Mouse (Mus musculus): ENCODE measurements around the gene Nphp1.

The Nphp1 gene

DNA sequence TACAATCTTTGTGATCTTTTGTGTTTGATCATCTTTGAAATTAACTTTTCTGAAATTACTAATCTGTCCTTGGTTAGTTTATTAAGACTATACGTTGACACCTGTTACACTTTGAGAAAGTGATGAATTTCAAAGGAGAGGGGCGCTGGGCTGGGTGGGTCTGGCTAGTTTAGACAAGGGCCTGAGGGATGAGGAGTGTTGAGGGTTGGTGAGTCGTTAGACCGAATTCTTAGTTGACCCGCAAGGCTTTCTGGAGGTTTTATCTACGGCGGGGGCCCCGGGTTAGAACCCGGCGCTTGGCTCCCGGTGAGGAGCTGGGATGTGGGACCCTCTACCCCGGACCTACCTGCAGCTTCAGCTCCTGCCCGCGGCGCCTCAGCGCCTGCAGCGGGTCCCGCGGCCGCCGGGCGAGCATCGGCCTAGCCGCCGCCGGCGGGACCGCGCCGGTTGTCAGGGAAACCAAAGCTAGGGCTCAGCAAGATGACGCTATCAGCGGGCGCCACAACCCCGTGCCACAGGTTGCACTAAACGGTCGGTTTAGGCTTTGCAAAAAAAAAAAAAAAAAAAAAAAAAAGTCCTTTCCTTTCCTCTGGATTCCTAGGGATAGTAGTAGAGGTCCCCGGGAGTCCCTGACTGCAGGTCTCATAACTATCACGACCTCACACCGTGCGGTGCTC lies at the start of gene Nphp1:
Gene Nphp1 (minus strand): TSS at position 458 of the 677 bp plus-strand sequence.
- DNase-seq (ENCODE audit: low read depth, low spot score) = peak; percentile 91

GRCm38 (mm10) chr2:127832833-127833190 lies 44.1 kb upstream of the Nphp1 start:
- peak; percentile 60 for DNase-seq (ENCODE audit: low read depth, low spot score)

- DNase-seq (ENCODE audit: low read depth, low spot score) = no peak
These were observed 43.6 kb upstream of the Nphp1 start for GRCm38 (mm10) chr2:127832103-127832832.

GRCm38 (mm10) chr2:127831401-127832102 lies 42.9 kb upstream of the Nphp1 start, which contains the start of gene Bub1:
TSS of gene Bub1 (minus strand) at chr2:127831865.
- DNase-seq (ENCODE audit: low read depth, low spot score) = peak; percentile 94

GRCm38 (mm10) chr2:127791919-127792603 lies 3.4 kb upstream of the Nphp1 start, which contains the start of gene Mtln:
TSS of gene Mtln (minus strand) at chr2:127792488.
- DNase-seq (ENCODE audit: low read depth, low spot score) = peak; percentile 91

- no peak for DNase-seq (ENCODE audit: low read depth, low spot score)
These were observed 1.1 kb upstream of the Nphp1 start for GRCm38 (mm10) chr2:127789651-127790270.

- DNase-seq (ENCODE audit: low read depth, low spot score) = no peak
These were observed 441 bp upstream of the Nphp1 start for GRCm38 (mm10) chr2:127789138-127789537.

DNA sequence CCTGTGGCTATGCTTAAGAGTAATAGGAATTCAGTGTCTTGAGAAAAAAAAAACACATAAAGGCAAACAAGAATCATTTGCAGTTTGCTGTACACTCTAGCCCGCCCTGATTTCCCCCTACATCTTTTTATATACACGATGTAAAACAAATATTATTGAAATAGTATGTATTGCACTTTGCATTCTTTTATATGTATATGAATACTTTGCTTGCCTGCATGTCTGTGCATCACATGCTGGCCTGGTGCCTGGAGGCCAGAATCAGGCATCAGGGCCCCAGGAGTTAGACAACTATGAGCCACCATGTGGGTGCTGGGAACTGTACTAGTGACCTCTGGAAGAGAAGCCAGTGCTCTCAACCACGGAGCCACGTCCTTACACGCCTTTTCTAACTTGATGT lies 1.5 kb downstream of the Nphp1 start:
- no peak for DNase-seq (ENCODE audit: low read depth, low spot score)

- DNase-seq (ENCODE audit: low read depth, low spot score) = no peak
These were observed 10.2 kb downstream of the Nphp1 start for GRCm38 (mm10) chr2:127778451-127778850.

- no peak for DNase-seq (ENCODE audit: low read depth, low spot score)
These were observed 13.7 kb downstream of the Nphp1 start for GRCm38 (mm10) chr2:127775013-127775412.

- no peak for DNase-seq (ENCODE audit: low read depth, low spot score)
These were observed 14.1 kb downstream of the Nphp1 start for GRCm38 (mm10) chr2:127774578-127774941.

DNA sequence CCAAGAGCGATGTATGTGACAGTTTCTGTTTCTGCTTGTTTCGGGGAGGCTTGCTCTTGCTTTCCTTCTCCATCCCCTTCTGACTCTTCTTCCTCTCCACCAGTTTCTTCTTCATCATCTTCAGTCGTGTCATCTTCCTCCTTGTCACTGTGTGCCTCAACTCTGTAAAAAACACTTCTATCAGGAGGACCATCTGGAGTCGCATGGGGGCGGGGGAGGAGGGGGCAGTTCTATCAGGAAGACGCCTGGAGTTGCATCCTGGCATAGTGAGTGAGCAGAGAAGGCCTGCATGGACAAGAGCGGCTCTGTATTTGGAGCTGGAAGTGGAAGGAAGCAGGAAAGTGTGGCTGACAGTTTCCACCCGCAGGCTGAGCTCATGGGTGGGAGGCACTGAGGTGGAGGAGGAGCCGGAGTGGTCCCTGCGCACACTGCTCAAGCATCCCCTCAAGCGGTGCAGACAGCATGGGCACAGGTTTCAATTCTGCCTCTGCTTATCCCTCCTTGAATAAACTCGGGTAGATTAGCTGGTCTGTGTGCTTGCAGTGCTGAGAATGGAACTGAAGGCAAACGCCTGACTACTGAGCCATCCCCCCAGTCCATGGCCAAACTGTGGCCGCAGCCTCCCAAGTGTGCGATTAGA lies 14.6 kb downstream of the Nphp1 start:
- no peak for DNase-seq (ENCODE audit: low read depth, low spot score)

- DNase-seq (ENCODE audit: low read depth, low spot score) = no peak
These were observed 27.1 kb downstream of the Nphp1 start for GRCm38 (mm10) chr2:127761587-127761986.

- no peak for DNase-seq (ENCODE audit: low read depth, low spot score)
These were observed 28.2 kb downstream of the Nphp1 start for GRCm38 (mm10) chr2:127760429-127761000.

DNA sequence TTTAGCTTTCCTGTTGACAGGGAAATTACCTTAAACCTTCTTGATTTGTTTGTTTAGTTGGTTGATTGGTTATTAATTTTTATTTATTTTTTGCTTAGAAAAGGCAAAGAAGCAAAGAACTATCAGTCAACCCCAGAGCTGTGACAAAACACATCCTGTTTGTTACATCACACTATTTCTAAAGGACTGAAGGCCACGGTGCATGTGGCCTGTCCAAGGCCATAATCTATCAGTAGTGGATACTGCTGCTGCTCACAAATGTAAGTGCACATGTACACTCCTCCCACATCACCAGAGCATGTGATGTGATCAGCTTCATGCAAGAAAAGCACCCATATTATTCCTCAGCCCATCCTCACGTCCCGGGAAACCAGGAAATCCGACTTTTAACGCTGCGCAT lies 28.7 kb downstream of the Nphp1 start:
- no peak for DNase-seq (ENCODE audit: low read depth, low spot score)

GRCm38 (mm10) chr2:127759157-127759880 lies 29.4 kb downstream of the Nphp1 start:
- no peak for DNase-seq (ENCODE audit: low read depth, low spot score)

DNA sequence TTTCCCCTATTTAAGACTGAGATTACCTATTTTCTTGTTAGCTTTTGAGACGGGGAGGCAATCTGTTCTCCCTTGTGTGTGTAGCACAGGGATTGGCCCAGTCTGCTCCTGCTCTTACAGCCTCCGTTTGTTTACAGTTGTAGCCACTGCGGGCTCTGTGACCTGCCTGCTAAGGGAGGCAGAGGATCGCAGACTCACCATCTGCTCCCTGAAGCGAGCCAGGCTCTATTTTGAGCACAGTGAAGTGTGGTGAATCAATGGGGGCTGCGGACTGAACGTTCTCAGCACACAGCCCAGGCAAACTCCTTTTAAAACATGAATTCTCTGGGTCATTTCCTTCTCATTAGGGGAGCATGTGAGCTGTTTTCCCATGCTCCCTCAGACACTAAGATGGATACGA lies 31.5 kb downstream of the Nphp1 start:
- DNase-seq (ENCODE audit: low read depth, low spot score) = peak; percentile 25

- DNase-seq (ENCODE audit: low read depth, low spot score) = no peak
These were observed 34.6 kb downstream of the Nphp1 start for GRCm38 (mm10) chr2:127754113-127754512.

DNA sequence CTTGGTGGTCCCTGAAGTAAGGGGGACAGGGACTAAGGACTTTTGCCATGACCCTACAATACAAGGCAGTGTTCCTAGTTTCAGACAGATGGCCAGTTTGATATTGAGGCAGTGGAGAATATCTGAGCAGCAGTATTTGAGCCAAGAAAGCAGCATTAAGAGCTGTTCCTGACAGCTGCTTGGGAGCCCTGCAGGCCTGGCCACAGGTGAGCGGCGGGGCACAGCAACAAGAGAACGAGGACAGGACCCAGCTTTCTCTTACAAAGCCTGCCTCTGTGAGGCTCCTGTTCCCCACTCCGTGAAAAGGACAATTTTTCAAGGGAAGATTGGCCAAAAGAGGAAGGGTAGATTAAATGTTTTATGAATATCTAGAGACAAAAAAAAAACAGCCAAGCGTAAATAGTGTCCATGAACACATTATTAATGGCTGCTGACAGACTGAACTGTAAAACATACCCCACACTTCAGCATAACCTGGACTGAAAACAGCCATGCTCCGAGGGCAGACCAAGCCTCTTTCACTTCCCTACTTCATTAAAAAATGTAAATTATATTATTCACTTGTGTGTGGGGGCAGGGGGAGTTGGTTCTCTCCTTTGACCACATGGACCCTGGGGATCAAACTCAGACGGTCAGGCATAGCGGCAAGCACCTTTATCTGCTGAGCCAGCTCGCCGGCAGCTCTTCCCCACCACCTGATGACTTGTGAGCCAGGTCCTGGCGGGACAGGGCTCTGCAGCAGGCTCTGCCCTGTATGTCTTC lies 36.7 kb downstream of the Nphp1 start:
- no peak for DNase-seq (ENCODE audit: low read depth, low spot score)
